Mouse (Mus musculus) left cerebral cortex, adult 8-10 months (tissue): ENCODE data around the gene Selenbp2. TPM values are rescaled to one million over a fixed set of nuclear protein-coding genes. Genes with fewer than 3 reads are reported as not detected.
"Not testable (repeated sequence)": the region's sequence is repeated elsewhere in the genome, so short reads cannot be mapped to it uniquely, and the experiment has no call there.

ENCODE experiments used
- DNase-seq, 2 experiments: peaks; one replicate each; pipeline ENCODE4 v3.0.0; 2022; ENCODE audit warnings: low spot score in 2 of 2
- total RNA-seq, 4 experiments: library from RNA; stranded (reverse); gene quantifications; 2 replicates each; pipeline ENCODE4 v1.2.4; 2022

The Selenbp2 gene
- total RNA-seq, 4 experiments from 2014 or later: 0.93 to 2.0 (median 1.4) TPM

GRCm38 (mm10) chr3:94690616-94691247 lies 2.6 kb upstream of the Selenbp2 start:
- no peak for DNase-seq

- not testable (repeated sequence) for DNase-seq
Observed at GRCm38 (mm10) chr3:94691694-94692093, 1.7 kb upstream of the Selenbp2 start.

GRCm38 (mm10) chr3:94693874-94694273 lies 518 bp downstream of the Selenbp2 start:
- DNase-seq: not testable (repeated sequence)

- DNase-seq: not testable (repeated sequence)
Observed at GRCm38 (mm10) chr3:94695591-94695990, 2.2 kb downstream of the Selenbp2 start.

- DNase-seq: not testable (repeated sequence)
Observed at GRCm38 (mm10) chr3:94696257-94696656, 2.9 kb downstream of the Selenbp2 start.

GRCm38 (mm10) chr3:94702163-94702810 lies 8.9 kb downstream of the Selenbp2 start:
- DNase-seq: not testable (repeated sequence)

- no peak for DNase-seq
Observed at GRCm38 (mm10) chr3:94702856-94703255, 9.5 kb downstream of the Selenbp2 start.

- not testable (repeated sequence) for DNase-seq
Observed at GRCm38 (mm10) chr3:94703364-94703763, 10.0 kb downstream of the Selenbp2 start.

GRCm38 (mm10) chr3:94710591-94710990 lies 17.2 kb downstream of the Selenbp2 start:
- DNase-seq: not testable (repeated sequence)

- DNase-seq: not testable (repeated sequence)
Observed at GRCm38 (mm10) chr3:94713424-94713823, 20.1 kb downstream of the Selenbp2 start.

GRCm38 (mm10) chr3:94718253-94718652 lies 24.9 kb downstream of the Selenbp2 start:
- DNase-seq: not testable (repeated sequence)

GRCm38 (mm10) chr3:94723637-94724036 lies 30.3 kb downstream of the Selenbp2 start:
- not testable (repeated sequence) for DNase-seq

GRCm38 (mm10) chr3:94745691-94746090 lies 52.3 kb downstream of the Selenbp2 start:
- DNase-seq: no peak

Other genes starting within 250 kb of the Selenbp2 start
- not detected for gene Oaz3, start 249.6 kb upstream of the Selenbp2 start, total RNA-seq
- 100 to 1,000 TPM; 136 to 175 (median 139) TPM for gene Celf3, start 215.3 kb upstream of the Selenbp2 start, total RNA-seq
- 1 to 10 TPM; 5.2 to 6.9 (median 6.1) TPM for gene Riiad1, start 213.2 kb upstream of the Selenbp2 start, total RNA-seq
- gene Snx27, start 110.8 kb upstream of the Selenbp2 start, total RNA-seq: 100 to 1,000 TPM; 100 to 109 (median 105) TPM
- gene Gm10972, start 50.4 kb upstream of the Selenbp2 start, total RNA-seq: not detected
- 1 to 10 TPM; 2.1 to 3.7 (median 2.7) TPM for gene Tuft1, start 34.7 kb upstream of the Selenbp2 start, total RNA-seq
- gene Cgn, start 92.9 kb downstream of the Selenbp2 start, total RNA-seq: 1 to 10 TPM; 3.5 to 5.2 (median 4.3) TPM
- gene Pogz, start 144.0 kb downstream of the Selenbp2 start, total RNA-seq: 10 to 100 TPM; 52.5 to 66.4 (median 60.5) TPM
- 100 to 1,000 TPM; 239 to 284 (median 263) TPM for gene Psmb4, start 193.4 kb downstream of the Selenbp2 start, total RNA-seq
- 10 to 100 TPM; 10.2 to 12.8 (median 11.4) TPM for gene Selenbp1, start 239.5 kb downstream of the Selenbp2 start, total RNA-seq